Mouse (Mus musculus): ENCODE measurements at regions not wholly inside any gene's neighbourhood (a gene's known extent, or its start where the extent isn't known, plus 50 kb on each side); places are given as distances from the start of the nearest gene placed in this dataset.

- no peaks in the 10 kb centered on the region for H3K27me3 ChIP-seq (ENCODE audit: insufficient read depth, low read length)
- H3K9me3 ChIP-seq (ENCODE audit: low read length): no peaks in the 10 kb centered on the region
- TF ChIP-seq EP300 (IDR thresholded peaks at IDR 0.05; ENCODE audit: low read depth) (no peak), CTCF (IDR thresholded peaks at IDR 0.05; ENCODE audit: low read depth) (no peak)
- ATAC-seq (no peak), DNase-seq (no peak)
- no peak overlapping the region for H3K27ac ChIP-seq (ENCODE audit: low read depth)
- no peak overlapping the region for H3K4me3 ChIP-seq (ENCODE audit: low read depth, low read length)
- 73% methylated on average over 1 of the region's 1 CpGs for WGBS (ENCODE audit: insufficient replicate concordance)
- no peak overlapping the region for H3K4me2 ChIP-seq (ENCODE audit: low read depth, low read length)
- no peaks in the 10 kb centered on the region for H3K4me1 ChIP-seq (ENCODE audit: insufficient read depth)
- no peak overlapping the region for H3K9ac ChIP-seq (replicated peaks)
- H3K36me3 ChIP-seq (replicated peaks; ENCODE audit: insufficient read depth, low read length): no peaks in the 10 kb centered on the region
These were observed 532.1 kb downstream of the 9430069I07Rik start for GRCm38 (mm10) chr15:33825435-33826088.

- H3K4me2 ChIP-seq (ENCODE audit: low read depth, low read length): no peak overlapping the region
- TF ChIP-seq CTCF (IDR thresholded peaks at IDR 0.05; ENCODE audit: low read depth): no peak
- no peak for TF ChIP-seq EP300 (IDR thresholded peaks at IDR 0.05; ENCODE audit: low read depth)
- no peak for DNase-seq
- H3K9ac ChIP-seq (replicated peaks): no peak overlapping the region
- no peaks in the 10 kb centered on the region for H3K36me3 ChIP-seq (replicated peaks; ENCODE audit: insufficient read depth, low read length)
- no peaks in the 10 kb centered on the region for H3K4me1 ChIP-seq (ENCODE audit: insufficient read depth)
- ATAC-seq: no peak
- no peaks in the 10 kb centered on the region for H3K9me3 ChIP-seq (ENCODE audit: low read length)
- WGBS (ENCODE audit: insufficient replicate concordance): 74% methylated on average over 3 of the region's 3 CpGs
- no peak overlapping the region for H3K27ac ChIP-seq (ENCODE audit: low read depth)
- H3K4me3 ChIP-seq (ENCODE audit: low read depth, low read length): no peak overlapping the region
- H3K27me3 ChIP-seq (ENCODE audit: insufficient read depth, low read length): no peaks in the 10 kb centered on the region
These were observed 532.8 kb downstream of the 9430069I07Rik start for GRCm38 (mm10) chr15:33824826-33825225.

- Histone ChIP-seq H3K4me1 (ENCODE audit: insufficient read depth) (no peaks in the 10 kb centered on the region), H3K9ac (replicated peaks) (no peak overlapping the region), H3K27me3 (ENCODE audit: insufficient read depth, low read length) (no peaks in the 10 kb centered on the region), H3K4me2 (ENCODE audit: low read depth, low read length) (no peak overlapping the region), H3K27ac (ENCODE audit: low read depth) (no peak overlapping the region), H3K36me3 (replicated peaks; ENCODE audit: insufficient read depth, low read length) (no peaks in the 10 kb centered on the region), H3K9me3 (ENCODE audit: low read length) (no peaks in the 10 kb centered on the region), H3K4me3 (ENCODE audit: low read depth, low read length) (no peak overlapping the region)
- DNase-seq (no peak), ATAC-seq (no peak)
- TF ChIP-seq EP300 (IDR thresholded peaks at IDR 0.05; ENCODE audit: low read depth) (no peak), CTCF (IDR thresholded peaks at IDR 0.05; ENCODE audit: low read depth) (no peak)
- WGBS (ENCODE audit: insufficient replicate concordance): 80% methylated on average over 2 of the region's 2 CpGs
These were observed 576.7 kb downstream of the 9430069I07Rik start for GRCm38 (mm10) chr15:33780960-33781359.

GRCm38 (mm10) chr15:33759496-33759895, 598.2 kb downstream of the 9430069I07Rik start:
- ATAC-seq: no peak
- Histone ChIP-seq H3K9ac (replicated peaks) (no peak overlapping the region), H3K9me3 (ENCODE audit: low read length) (no peaks in the 10 kb centered on the region), H3K36me3 (replicated peaks; ENCODE audit: insufficient read depth, low read length) (no peaks in the 10 kb centered on the region), H3K4me1 (ENCODE audit: insufficient read depth) (no peaks in the 10 kb centered on the region), H3K4me3 (ENCODE audit: low read depth, low read length) (no peak overlapping the region), H3K27ac (ENCODE audit: low read depth) (no peak overlapping the region), H3K27me3 (ENCODE audit: insufficient read depth, low read length) (no peaks in the 10 kb centered on the region), H3K4me2 (ENCODE audit: low read depth, low read length) (no peak overlapping the region)
- no peak for DNase-seq
- TF ChIP-seq EP300 (IDR thresholded peaks at IDR 0.05; ENCODE audit: low read depth) (no peak), CTCF (IDR thresholded peaks at IDR 0.05; ENCODE audit: low read depth) (no peak)
- WGBS (ENCODE audit: insufficient replicate concordance): 49% methylated on average over 6 of the region's 6 CpGs

GRCm38 (mm10) chr15:33758771-33759170, 598.9 kb downstream of the 9430069I07Rik start:
- Histone ChIP-seq H3K9me3 (ENCODE audit: low read length) (no peaks in the 10 kb centered on the region), H3K4me1 (ENCODE audit: insufficient read depth) (no peaks in the 10 kb centered on the region), H3K27me3 (ENCODE audit: insufficient read depth, low read length) (no peaks in the 10 kb centered on the region), H3K4me3 (ENCODE audit: low read depth, low read length) (no peak overlapping the region), H3K9ac (replicated peaks) (no peak overlapping the region), H3K36me3 (replicated peaks; ENCODE audit: insufficient read depth, low read length) (no peaks in the 10 kb centered on the region), H3K27ac (ENCODE audit: low read depth) (no peak overlapping the region), H3K4me2 (ENCODE audit: low read depth, low read length) (no peak overlapping the region)
- no peak for ATAC-seq
- DNase-seq: no peak
- TF ChIP-seq EP300 (IDR thresholded peaks at IDR 0.05; ENCODE audit: low read depth): no peak
- no peak for TF ChIP-seq CTCF (IDR thresholded peaks at IDR 0.05; ENCODE audit: low read depth)
- 82% methylated on average over 1 of the region's 1 CpGs for WGBS (ENCODE audit: insufficient replicate concordance)

All from liver, postnatal 0 days (tissue).